Mouse (Mus musculus) E14TG2a.4 (cell line): ENCODE measurements around the gene Scd4.

Experiments
- CTCF ChIP-seq: conservative IDR thresholded peaks from 2 replicates; pipeline ENCODE4 v1.5.1; 2014; ENCODE audit warnings: low read length
- NANOG ChIP-seq: IDR thresholded peaks from 2 replicates; pipeline ENCODE4 v1.6.1; 2014; ENCODE audit warnings: borderline replicate concordance, low read length, mixed read lengths

DNA sequence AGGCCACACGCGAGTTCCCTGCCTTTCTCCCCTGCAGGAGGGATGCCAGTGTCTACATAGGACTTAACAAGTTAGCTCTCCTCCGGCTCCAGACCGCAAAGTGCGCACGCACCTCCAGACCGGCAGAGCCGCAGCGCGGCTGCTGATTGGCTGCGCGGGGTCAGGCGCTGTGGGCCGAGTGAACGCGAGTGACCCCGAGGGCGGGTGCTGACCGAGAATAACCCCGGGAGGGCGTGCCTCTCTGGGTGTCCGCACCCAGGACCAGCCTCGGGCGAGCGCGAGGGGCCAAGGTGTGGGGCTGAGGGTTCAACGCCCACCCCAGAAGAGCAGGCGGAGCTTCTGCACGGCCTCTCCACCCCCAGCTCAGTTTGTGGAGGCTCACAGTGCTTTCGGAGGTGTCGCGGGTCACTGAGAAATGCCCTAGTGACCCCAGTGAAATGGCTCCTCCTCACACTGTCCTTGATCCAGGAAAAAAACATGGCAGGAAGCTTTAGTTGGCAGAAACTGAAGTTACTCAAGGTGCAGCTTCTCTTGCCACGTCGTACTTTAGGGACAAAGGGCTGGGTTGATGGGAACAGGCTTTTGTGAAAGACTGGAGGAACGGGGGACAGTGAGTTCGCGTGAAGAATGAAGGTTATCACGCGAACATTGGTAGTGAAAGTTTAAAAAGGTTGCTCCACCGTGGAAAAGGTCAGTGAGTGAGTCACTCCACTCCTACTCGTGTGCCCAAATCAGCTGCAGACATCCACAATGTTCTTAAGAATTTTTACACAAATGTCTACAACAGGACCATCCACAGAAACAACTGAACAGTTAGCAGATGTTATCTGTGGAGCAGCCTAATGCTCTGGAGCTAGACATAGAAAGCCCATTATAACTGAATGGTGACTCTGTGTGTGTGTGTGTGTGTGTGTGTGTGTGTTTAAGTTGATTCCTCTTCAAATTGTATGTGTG is 55.9 kb downstream of the Scd4 start:
- TF ChIP-seq CTCF (no peak), NANOG (no peak)
